Mouse (Mus musculus) mature B cell (primary cell): ENCODE data around the gene Spint2.

Source experiments
- in situ Hi-C: fragments of 300-500 bp; cut with MboI; formaldehyde crosslinking; loops from 2 replicates; pipeline ENCODE4 v1.14.3; 2019

Spint2 gene

DNA sequence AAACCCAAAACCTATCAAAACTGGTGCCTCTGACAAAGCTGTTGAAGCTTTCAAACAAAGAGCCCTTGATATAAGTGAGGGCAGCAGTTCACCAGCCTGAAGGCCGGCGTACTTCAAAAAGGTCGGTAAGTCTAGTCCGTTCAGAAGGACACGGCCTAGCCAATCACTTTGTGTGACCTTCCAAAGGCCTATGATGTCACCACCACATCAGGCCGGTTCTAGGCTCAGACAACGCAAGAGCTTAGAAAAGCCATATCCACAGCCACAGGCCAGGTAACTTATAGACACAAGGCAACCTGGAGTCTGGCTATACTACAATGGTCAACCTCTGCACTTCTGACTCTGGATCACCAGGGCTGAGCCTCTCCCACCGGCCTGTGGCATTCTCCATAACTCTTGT lies 1.8 kb downstream of the Spint2 start:
- in situ Hi-C loops: no loop called here

- in situ Hi-C loops: no loop called here
Observed at GRCm38 (mm10) chr7:29279261-29279660, 2.5 kb downstream of the Spint2 start.

DNA sequence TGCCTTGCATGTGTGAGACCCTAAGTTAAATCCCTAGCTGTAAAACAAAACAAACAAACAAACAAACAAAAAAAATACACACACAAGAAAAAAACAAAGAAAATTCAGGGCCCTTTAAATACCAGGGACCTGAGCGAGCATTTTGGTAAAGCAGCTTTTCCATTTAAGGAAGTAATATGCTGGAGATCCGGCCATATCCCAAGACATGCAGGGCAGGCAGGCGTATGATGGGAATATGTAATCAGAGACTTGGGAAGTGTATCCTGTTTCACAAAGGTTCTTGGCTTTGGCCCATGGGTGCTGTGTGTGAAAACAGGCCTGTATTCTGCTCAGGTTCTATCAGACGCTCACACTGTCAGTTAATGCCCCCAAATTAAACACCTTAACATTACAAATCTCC lies 4.2 kb downstream of the Spint2 start:
- in situ Hi-C loops: no loop called here

- in situ Hi-C loops: no loop called here
Observed at GRCm38 (mm10) chr7:29276715-29277114, 5.0 kb downstream of the Spint2 start.

GRCm38 (mm10) chr7:29271687-29272465 lies 9.8 kb downstream of the Spint2 start:
- in situ Hi-C loops: no loop called here

- in situ Hi-C loops: no loop called here
Observed at GRCm38 (mm10) chr7:29270445-29270844, 11.3 kb downstream of the Spint2 start.

DNA sequence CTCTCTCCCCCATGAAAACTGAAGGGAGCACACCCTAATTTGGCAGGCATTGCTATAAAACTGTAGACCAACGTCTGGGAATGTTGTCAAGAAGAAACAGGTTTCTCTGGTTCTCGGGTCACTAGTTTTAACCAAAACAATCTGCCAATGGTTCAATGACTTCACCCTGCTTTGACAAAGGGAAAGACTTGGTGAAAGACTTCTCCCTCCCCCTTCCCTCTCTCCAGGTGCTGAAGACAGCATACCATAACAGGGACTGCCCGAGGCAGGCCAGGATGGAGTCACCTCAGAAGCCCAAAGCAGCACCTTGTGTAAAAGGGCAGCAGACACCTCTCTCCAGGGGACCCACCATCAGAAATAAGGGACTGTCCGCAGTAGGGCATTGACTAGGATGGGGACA lies 14.8 kb downstream of the Spint2 start:
- in situ Hi-C loops: no loop called here

DNA sequence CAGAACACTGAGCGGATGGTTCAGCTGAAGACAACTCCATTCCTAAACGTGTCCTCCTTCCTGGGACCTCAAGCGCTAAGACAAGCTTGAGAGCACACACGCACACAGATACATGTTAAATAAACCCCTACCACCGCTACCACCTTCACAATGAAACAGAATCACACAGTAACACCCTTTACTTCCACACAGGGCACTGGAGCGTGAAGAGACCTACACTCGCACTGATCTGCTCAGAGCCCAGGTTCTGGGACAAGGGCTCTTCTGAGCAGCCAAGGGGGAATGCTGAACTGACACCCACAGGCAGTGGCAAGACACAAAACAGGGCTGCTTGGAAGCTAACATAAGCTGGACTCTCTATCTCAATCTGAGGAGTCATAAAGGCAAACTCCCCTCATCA lies 16.1 kb downstream of the Spint2 start:
- in situ Hi-C loops: no loop called here

DNA sequence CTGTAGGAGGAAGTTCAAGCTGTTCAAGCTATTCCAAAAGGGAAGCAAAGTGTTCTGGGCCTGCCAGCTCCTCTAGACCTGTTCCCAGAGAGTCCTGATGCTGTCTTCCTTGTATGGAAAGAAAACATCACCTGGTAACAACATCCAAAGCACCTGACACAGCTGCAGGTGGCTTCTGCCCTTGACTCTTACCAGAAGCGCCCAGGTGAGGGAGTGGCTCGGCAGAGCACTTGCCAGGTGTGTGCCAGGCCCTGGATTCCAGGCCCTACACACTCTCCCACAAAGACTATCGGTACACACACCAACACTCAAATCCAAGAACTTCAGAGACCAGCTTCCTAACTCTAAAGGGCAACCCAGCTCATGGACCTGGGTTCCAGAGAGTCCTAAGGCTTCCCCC lies 17.9 kb downstream of the Spint2 start:
- in situ Hi-C loops: no loop called here

DNA sequence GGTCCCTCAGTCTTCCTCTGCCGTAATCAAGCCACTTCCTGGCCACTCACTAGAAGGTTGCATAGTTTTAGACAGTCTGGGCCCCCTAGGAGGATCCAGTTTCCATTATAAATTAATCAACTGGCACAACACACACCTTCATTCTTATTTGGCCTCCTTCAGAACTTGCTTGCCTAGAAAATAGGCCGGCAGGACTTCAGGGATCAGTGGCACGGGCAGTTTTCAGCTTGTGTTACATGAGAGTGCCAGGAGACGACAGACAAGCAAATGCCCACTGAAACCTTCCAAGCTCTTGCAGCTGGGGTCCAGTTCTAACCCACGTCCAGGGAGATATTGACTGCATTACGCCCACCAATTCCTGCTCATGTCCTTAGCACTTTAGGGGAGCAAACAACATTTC lies 19.6 kb downstream of the Spint2 start:
- in situ Hi-C loops: no loop called here

DNA sequence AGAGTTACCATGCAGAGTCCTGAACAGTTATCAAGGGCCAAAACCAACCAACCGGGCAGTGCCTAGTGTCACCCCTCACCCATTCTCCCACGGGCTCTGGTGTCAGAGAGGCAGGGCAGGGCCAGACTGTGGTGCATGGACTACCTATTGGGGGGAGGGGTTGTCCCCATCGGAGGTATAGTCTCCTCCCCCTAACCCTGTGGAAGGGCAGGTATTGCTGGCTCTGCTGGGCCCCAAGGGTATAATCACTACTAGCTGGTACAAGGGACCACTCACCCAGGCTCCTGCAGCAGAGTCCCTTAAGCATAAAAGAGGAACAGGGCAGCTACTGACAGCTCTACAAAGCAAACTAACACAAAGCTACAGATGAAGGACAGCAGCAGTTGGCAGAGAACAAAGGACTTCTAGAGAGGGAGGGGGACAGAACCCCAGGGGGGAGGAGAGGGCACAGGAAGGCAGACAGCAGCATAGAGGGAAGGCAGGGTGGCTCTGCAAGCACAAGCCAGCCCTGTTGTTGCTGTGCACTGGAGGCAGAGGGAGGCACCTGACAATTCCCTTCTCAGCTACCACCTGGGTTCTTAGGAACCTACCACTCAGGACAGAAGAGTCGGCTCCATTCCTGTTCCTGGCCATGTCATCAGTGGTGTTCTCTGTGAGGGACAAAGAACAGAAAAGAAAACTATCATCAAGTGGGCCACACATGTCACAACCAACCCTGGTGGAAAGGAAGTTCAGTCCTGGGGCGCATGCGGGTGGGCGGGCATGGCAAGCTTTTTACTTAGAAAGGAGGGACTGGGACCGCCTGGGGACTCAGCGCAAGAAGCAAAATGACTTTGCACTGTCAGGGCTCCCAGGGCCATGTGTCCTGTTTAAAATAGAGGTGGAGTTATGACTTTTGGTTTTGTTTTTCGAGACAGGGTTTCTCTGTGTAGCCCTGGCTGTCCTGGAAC lies 21.7 kb downstream of the Spint2 start:
- in situ Hi-C loops: no loop called here

GRCm38 (mm10) chr7:29257368-29257767 lies 24.3 kb downstream of the Spint2 start:
- in situ Hi-C loops: no loop called here

DNA sequence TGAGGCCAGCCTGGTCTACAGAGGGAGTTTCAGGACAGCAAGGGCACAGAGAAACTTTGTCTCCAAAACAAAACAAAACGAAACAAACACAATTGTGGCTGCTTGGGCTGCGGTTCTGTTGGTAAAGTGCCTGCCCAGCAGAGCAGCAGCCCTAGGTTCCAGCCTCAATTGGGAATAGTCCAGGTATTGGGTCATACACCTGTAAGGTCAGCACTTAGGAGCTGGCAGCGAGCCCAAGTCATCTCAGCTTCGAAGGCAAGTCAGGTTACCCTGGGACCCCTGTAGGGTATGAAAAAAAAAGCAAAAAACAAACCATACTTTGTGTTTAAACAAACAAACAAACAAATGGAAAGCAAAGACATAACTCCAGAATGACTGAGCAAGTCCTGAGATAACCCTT lies 25.8 kb downstream of the Spint2 start:
- in situ Hi-C loops: no loop called here

DNA sequence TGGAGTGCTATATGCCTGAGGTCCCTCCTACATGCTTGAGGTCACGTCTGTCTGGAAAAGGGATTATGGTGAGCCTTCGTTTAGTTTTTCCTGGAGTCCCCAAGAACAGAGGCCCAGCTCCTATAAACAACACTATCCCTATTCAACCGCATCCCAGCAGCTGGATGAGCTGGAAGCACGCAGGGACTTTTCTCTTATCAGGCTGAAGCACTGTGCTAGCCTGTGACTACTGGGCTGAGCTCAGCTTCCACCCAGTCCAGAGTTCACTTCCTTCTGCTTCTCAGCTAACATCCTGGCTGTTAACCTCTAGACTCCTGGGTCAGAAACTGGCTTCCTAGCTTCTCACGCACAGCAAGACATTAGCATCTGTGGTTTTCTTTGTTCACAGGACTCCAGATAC lies 27.9 kb downstream of the Spint2 start:
- in situ Hi-C loops: no loop called here

GRCm38 (mm10) chr7:29251166-29251565 lies 30.5 kb downstream of the Spint2 start:
- in situ Hi-C loops: no loop called here

DNA sequence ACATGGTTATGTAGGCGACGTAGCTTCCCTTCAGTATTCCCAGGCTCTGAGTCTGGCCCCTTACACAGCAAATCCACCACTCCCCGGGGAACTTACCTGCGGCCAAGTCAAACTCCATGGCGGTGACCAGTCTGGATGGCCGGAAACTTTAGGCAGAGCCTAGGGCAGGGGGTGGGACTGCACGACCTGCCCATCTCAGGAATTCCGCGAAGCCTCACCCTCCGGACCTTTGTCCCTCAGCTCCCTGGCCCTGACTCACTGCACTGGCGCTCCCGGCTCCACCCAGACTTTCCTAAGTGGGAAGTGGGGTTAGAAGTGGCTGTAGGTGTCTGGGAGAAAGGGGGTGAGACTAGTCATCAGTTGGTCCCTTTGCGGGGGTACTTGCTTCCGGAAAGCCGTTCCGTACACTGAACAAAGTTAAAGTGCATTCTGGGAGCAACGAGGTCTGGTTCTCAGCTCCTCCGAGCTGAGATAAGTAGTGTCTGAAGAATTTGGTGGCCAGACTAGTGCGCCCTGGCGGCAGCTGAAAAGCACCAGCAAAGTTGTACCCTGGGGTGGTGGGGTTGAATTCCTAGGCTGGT lies 33.4 kb downstream of the Spint2 start, which contains the start of gene 2200002D01Rik:
2200002D01Rik (minus strand) TSS at position 206 of the 581 bp plus-strand sequence.
- in situ Hi-C loops: loop anchor here (10.0 kb wide), 1 partner anchor 124 kb away; the partner anchor contains the start of gene Ryr1

DNA sequence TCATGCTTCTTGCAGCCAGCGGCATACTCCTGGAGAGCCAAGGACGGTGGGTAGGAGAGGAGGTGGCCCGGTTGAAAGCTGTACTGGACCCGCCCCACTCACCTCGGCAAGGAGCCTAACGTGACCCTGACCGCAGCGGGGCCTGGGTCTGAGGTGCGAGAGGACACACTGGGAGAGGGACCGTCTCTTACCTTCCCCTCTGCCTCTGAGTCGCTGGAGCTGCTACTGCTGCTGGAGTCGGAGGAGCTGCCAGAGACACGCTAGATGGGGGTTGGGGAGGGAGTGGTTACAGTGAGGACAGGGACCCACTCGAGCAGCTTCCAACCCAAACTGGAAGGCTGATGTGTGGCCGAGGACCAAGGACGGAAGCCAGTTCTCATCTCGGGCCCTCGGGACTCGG lies 34.0 kb downstream of the Spint2 start:
- in situ Hi-C loops: loop anchor here (10.0 kb wide), 1 partner anchor 123 kb away; the partner anchor contains the start of gene Ryr1

- in situ Hi-C loops: loop anchor here (10.0 kb wide), 1 partner anchor 123 kb away; the partner anchor contains the start of gene Ryr1
Observed at GRCm38 (mm10) chr7:29247314-29247700, 34.4 kb downstream of the Spint2 start.

- in situ Hi-C loops: loop anchor here (10.0 kb wide), 1 partner anchor 122 kb away; the partner anchor contains the start of gene Ryr1
Observed at GRCm38 (mm10) chr7:29246619-29247313, 34.9 kb downstream of the Spint2 start.

- in situ Hi-C loops: loop anchor here (10.0 kb wide), 1 partner anchor 121 kb away; the partner anchor contains the start of gene Ryr1
Observed at GRCm38 (mm10) chr7:29246015-29246414, 35.7 kb downstream of the Spint2 start.

DNA sequence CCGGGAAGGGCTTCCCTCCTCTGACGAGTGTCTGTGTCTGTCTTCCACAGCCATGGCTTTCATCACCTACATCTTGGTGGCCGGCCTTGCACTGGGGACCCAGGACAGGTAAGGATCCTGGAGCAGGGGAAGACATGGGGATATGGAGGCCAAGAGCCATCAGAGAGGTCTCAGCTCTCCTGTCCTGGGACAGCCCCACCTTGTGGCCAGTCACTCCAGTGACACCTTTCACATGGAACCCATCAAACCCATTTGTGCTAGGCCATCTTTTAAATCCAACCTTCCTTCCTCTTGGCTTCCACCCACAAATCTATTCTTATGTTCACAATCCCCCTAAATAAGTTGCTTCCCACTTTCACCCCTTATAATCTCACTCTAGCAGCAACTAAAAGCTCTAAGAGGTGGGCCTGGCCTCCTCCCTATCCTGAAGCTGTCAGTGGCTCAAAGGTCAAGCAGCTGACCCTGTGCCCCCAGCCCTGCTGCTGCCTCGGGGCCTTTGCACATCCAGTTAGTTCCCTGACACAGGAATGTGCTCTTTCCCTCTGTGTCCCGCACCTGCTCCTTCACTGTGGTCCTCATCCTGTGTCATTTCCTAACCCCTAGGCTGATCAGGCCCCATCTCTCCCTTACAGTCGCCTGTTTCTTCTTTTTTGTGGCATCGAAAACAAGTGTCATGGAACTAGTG lies 36.8 kb downstream of the Spint2 start:
- in situ Hi-C loops: loop anchor here (10.0 kb wide), 1 partner anchor 120 kb away; the partner anchor contains the start of gene Ryr1
